Mouse (Mus musculus): ENCODE data around the gene Stpg3. TPM values are rescaled to one million over a fixed set of nuclear protein-coding genes. Genes with fewer than 3 reads are reported as not detected.
"Not testable (repeated sequence)": the region's sequence is repeated elsewhere in the genome, so short reads cannot be mapped to it uniquely, and the experiment has no call there.

Gene Stpg3
- polyA plus RNA-seq (2012; rRNA removed) = 0.06 and 0.15 TPM in 2 replicates

- DNase-seq (ENCODE audit: extremely low spot score in 1 of 2, low spot score in 1 of 2) = no peak
Measured at GRCm38 (mm10) chr2:25214444-25214843, at the start of gene Stpg3. Gene Stpg3, minus strand, starts transcription at chr2:25214637.

DNA sequence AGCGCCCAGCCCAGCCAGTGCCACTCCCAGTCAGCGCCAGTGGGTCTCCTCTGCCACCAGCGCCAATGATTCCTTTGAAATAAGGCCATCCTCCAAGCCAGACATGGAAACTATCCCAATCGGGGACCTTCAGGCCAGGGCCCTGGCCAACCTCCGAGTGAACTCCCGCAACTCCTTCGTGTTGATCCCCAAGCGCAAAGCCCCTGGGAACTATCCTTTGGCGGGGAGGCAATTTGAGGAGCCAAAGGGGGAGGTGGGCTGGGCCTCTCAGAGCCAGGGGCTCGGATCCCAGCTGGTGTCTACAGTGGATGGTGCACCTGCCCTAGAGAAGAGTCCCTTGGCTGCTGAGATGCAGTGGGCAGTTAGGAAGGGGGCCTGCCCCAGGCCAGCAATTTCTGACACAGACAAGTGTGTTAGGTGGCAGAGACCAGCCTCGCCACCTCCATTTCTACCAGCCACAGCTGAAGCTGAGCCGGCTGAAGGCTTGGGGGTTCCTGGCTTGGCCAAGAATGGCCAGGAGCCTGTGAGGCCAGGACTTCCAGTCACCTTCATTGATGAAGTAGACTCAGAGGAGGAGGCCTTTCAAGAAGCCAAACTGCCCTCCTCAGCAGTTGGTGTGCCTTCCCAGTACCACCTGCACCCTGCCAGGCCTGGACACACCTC is 49.3 kb upstream of the Stpg3 start:
- DNase-seq (ENCODE audit: extremely low spot score in 1 of 2, low spot score in 1 of 2) = no peak

DNA sequence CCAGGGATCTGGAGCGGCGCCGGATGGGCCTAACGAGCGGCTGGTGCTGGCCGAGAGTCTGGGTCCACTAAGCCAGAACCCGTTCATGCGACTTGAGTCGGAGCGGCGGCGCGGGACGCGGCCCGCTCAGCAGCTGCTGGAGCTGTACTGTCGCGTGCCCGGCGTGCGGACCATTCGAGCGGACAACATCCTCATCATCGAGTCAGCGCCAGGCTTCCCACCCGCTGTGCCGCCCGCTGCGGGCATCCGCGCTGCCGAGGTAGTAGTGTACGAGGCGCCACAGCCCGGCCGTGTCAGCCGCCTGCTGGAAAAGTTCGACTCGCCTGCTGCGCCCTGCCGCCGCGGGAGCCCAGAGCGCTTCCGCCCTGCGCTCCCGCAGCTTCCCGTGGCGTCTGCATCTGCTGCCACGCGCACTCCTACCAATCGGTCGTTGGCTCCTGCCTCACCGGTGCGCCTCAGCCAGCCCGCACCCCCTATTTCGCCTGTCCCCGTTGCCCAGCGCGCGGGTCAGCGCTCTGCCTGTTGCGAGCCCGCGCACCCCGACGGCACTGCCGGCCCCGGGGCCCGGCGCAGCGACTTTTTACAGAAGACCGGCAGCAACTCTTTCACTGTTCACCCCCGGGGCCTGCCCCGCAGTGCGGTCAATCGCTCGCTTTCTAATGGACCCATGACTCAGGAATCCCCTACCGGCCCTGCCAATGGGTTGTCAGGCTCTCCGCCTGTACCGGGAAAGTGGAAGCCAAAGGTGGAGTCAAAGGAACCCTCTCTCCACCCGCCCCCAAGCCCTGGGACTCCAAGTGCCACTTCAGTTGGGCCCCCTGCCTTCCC is 48.6 kb upstream of the Stpg3 start:
- no peak for DNase-seq (ENCODE audit: extremely low spot score in 1 of 2, low spot score in 1 of 2)

DNA sequence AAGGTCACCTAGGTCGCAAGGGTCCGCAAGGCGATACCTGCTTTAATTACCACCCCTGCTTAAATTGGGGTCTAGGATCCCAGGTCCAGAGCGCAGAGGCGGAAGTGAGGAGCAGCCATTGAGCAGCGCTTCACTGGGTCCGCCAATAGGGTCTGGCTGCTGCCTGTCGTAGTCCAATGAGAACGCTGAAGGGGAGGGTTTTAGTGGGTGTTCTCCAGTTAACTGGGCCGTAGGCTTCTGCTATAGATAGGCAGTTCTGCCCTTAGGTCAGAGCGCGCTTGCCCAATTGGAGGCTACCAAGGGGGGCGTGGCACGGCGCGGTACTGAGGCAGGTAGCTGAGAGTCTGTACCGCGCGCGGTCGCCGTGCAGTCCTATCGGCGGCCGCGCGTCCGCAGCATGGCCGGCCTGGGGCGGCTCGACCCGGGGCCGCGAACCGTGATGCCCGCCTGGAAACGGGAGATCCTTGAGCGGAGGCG is 47.9 kb upstream of the Stpg3 start, which contains the start of gene Tprn:
Gene Tprn, plus strand, starts transcription at position 328 of the 477 bp plus-strand sequence.
- DNase-seq (ENCODE audit: extremely low spot score in 1 of 2, low spot score in 1 of 2) = peak; percentile 96 to 97

GRCm38 (mm10) chr2:25261870-25262269 is 47.4 kb upstream of the Stpg3 start:
- DNase-seq (ENCODE audit: extremely low spot score in 1 of 2, low spot score in 1 of 2) = peak in 1 of 2 experiments; percentile 52

GRCm38 (mm10) chr2:25258887-25259286 is 44.5 kb upstream of the Stpg3 start:
- no peak for DNase-seq (ENCODE audit: extremely low spot score in 1 of 2, low spot score in 1 of 2)

DNA sequence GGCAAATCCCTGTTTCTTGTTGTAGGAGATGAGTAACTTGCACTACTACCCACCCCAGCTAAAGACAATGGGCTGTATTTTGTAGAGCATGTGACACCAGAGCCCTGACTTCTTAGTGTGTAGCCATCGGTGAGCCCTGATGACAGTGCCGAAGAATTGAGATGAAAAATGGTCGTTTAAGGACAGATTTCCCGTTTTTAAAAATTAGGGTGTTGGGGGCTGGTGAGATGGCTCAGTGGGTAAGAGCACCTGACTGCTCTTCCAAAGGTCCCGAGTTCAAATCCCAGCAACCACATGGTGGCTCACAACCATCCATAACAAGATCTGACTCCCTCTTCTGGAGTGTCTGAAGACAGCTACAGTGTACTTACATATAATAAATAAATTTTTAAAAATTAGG is 42.8 kb upstream of the Stpg3 start:
- DNase-seq (ENCODE audit: extremely low spot score in 1 of 2, low spot score in 1 of 2) = not testable (repeated sequence)

GRCm38 (mm10) chr2:25256443-25257109 is 42.1 kb upstream of the Stpg3 start:
- DNase-seq (ENCODE audit: extremely low spot score in 1 of 2, low spot score in 1 of 2) = peak in 1 of 2 experiments; percentile 55

- peak; percentile 78 to 90 for DNase-seq (ENCODE audit: extremely low spot score in 1 of 2, low spot score in 1 of 2)
Measured at GRCm38 (mm10) chr2:25255284-25255779, 40.9 kb upstream of the Stpg3 start, which contains the start of gene Tmem203. Gene Tmem203, plus strand, starts transcription at chr2:25255439.

GRCm38 (mm10) chr2:25252331-25252730 is 37.9 kb upstream of the Stpg3 start:
- no peak for DNase-seq (ENCODE audit: extremely low spot score in 1 of 2, low spot score in 1 of 2)

DNA sequence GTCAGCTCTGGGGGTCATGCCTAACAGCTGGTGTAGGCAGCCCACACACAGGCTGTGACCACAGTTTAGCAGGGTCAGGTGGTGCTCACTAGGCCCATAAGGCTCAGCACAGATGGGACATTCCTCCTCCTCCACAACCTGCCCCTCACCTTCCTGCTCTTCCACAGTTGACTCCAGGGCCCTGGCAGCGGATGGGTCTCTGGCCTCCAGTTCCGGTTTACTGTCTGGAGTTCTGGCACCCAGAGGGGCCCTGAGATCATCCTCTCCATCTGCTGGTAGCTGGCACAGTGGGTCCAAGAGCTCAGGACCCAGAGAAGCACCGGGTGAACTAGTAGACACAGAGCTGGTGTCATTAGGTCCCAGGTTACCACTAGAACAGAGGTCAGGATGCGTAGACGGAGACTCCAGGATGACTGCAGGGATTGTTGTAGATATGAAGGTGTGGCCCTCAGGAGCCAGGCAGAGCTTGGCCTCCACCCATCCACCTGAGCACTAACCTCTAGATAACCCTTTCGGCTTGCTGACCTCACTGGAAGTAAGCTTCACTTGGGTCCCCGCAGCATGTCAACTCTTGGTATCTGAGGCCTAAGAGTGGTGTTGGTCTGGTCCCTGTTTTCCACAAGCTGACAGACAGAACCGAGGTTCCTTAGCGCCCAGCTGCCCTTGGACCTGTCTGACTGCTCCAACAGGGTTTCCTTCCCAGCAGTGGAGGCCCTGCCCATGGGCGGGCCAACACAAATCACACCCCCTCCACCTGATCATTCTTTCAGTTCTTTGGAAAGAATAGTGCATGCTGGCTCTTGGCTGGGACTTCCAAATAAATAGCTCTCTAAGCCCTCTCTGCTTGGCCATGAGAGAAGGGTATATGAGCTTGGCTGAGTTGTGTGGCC is 32.0 kb upstream of the Stpg3 start, which contains the start of gene AL732309.1:
Gene AL732309.1, minus strand, starts transcription at position 681 of the 890 bp plus-strand sequence.
- DNase-seq (ENCODE audit: extremely low spot score in 1 of 2, low spot score in 1 of 2) = no peak

GRCm38 (mm10) chr2:25244144-25244543 is 29.7 kb upstream of the Stpg3 start:
- DNase-seq (ENCODE audit: extremely low spot score in 1 of 2, low spot score in 1 of 2) = no peak

DNA sequence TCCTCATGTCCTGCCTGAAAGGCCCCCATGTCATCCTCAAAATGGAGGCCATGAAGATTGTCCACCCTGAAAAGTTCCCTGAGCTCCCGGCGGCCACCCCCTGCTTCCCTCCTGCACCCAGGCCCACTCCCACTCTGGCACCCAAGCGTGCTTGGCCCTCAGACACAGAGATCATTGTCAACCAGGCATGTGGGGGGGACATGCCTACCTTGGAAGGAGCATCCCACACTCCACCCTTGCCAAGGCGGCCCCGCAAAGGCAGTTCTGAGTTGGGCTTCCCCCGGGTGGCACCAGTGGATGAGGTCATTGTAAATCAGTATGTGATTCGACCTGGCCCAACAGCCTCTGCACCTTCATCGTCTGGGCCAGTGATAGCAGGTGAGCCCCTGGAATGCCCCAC is 28.9 kb upstream of the Stpg3 start:
- no peak for DNase-seq (ENCODE audit: extremely low spot score in 1 of 2, low spot score in 1 of 2)

DNA sequence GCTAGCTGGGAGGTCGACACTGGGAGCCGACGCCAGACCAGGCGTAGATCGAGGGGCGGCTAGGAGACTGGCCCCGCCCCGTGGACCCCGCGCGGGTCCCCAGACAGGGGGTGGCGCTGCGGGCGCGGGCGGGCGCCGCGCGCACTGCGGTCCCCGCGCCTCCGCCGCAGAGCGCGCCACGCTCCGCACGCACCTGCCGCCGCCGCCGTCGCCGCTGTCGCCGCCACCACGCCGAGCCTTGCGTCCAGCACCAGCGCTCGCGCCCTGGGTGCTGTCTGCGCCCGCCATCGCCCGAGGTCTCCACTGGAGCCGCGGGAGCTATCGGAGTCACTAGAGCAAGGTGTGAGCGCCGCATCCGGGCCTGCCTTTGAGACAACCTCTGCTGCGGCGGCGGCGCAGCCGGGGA is 27.7 kb upstream of the Stpg3 start, which contains the start of the genes Rnf208 and Cysrt1:
Gene Rnf208, plus strand, starts transcription at position 155 of the 406 bp plus-strand sequence.
Gene Cysrt1, minus strand, starts transcription at position 352 of the 406 bp plus-strand sequence.
- DNase-seq (ENCODE audit: extremely low spot score in 1 of 2, low spot score in 1 of 2) = no peak

DNA sequence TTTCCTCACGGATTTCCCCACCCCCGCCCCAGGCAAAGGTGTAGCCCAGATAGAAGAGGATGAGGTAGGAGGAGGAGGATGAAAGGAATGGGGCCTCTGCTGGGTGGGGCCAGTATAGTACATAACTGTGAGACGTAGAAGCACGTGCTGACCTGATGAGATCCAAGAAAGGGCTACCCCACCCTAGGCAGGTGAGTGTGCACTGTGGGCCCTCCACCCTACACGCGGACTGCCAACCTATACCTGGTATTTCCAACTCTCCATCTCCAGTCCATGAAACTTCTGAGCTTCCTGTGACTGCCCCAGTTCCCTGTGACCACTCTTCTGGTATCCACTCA is 27.0 kb upstream of the Stpg3 start:
- DNase-seq (ENCODE audit: extremely low spot score in 1 of 2, low spot score in 1 of 2) = no peak

DNA sequence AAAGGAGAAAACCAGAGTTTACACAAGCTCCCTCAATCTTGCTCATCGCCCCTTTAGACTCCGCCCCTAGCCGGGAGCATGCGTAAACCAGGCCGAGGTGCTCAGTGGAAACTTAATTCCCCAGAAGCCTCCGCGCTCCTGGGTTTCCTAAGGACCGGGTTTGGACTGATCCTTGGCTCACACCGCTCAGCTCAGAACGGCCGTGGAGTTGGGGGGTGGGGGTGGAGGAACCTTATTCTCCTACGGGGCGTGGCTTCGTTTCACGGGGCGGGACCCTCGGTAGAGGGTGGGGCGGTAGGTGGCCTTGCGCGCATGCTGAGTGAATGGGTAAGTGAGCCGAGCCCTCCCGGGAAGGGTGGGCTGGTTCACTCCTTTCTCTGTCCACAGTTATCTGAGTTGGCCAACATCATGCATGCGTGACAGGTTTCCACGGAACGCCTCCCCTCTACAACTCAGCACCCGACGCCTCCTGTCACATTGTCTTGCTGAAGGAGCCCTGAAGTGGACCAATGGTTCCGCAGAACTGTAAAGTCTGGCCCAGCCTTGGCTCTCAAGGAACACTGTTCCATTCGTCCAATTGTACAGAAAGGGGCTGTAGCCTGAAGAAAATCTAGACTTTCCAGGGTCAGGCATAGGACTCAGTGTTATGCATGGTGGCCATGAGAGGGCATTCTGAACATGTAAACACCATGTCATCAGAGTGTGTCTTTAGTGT is 26.4 kb upstream of the Stpg3 start:
- peak; percentile 60 to 81 for DNase-seq (ENCODE audit: extremely low spot score in 1 of 2, low spot score in 1 of 2)

GRCm38 (mm10) chr2:25240310-25240709 is 25.9 kb upstream of the Stpg3 start:
- DNase-seq (ENCODE audit: extremely low spot score in 1 of 2, low spot score in 1 of 2) = no peak

- DNase-seq (ENCODE audit: extremely low spot score in 1 of 2, low spot score in 1 of 2) = no peak
Measured at GRCm38 (mm10) chr2:25239766-25240165, 25.3 kb upstream of the Stpg3 start.

DNA sequence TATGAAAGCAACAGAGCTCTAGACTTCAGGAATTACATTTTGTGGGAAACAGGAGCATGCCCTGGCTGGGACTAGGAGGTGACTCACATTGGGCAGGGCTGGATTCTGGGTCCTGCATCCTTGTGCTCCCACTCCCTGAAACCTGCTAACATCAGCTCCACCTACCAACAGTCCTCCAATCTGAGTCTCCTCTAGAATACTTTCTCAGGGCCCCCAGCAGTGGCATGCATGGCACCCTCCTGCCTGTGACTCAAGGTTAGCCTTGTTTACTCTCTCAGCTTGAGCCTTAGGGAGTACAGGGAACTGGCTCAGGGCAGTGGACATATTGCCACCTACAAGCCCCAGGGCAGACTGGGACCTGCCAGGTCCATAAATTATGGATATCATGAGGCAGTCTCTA is 23.7 kb upstream of the Stpg3 start:
- DNase-seq (ENCODE audit: extremely low spot score in 1 of 2, low spot score in 1 of 2) = no peak

All from frontal cortex, adult 2 months (tissue).